Mouse (Mus musculus) stomach, embryonic 16.5 days (tissue): ENCODE results near the gene Rnf25. TPM values are rescaled to one million over a fixed set of nuclear protein-coding genes. Genes with fewer than 3 reads are reported as not detected.

Source experiments
- microRNA-seq: library from miRNA; unstranded; fragments of <30 nt; microRNA quantifications from one replicate; pipeline ENCODE4, GENCODE M21; 2016
- polyA plus RNA-seq: library from polyadenylated mRNA; unstranded; fragments of >200 nt; fragmentation: Nextera tagmentation; extraction: Ambion mirVana; gene quantifications from 2 replicates; pipeline ENCODE4 v1.2.1, GENCODE M21; 2015

Gene Rnf25
- polyA plus RNA-seq, 1 experiment from 2014 or later, result 33.2 TPM

Small RNA genes lying within 50 kb of the gene (microRNA-seq; reads per million reads assigned to microRNA genes)
- not detected for gene Gm25035

Other genes with a start within 250 kb of the Rnf25 start
- 0.66 and 0.77 TPM in 2 replicates for gene Catip, start 239.3 kb downstream of the Rnf25 start, polyA plus RNA-seq
- 7.7 and 8.7 TPM in 2 replicates for gene Slc11a1, start 226.2 kb downstream of the Rnf25 start, polyA plus RNA-seq
- 77.9 and 88.9 TPM in 2 replicates for gene Ctdsp1, start 209.9 kb downstream of the Rnf25 start, polyA plus RNA-seq
- 29.1 and 29.8 TPM in 2 replicates for gene Vil1, start 192.0 kb downstream of the Rnf25 start, polyA plus RNA-seq
- gene Cnot9, start 95.3 kb downstream of the Rnf25 start, polyA plus RNA-seq, result 45.8 and 46.3 TPM in 2 replicates
- 0.25 and 0.93 TPM in 2 replicates for gene Plcd4, start 58.5 kb downstream of the Rnf25 start, polyA plus RNA-seq
- 26.4 and 27.0 TPM in 2 replicates for gene Usp37, start 57.1 kb downstream of the Rnf25 start, polyA plus RNA-seq
- gene Zfp142, start 13.2 kb downstream of the Rnf25 start, polyA plus RNA-seq, result 5.0 and 5.3 TPM in 2 replicates
- gene Bcs1l, start 13.1 kb downstream of the Rnf25 start, polyA plus RNA-seq, result 17.0 and 17.2 TPM in 2 replicates
- 5.2 and 5.4 TPM in 2 replicates for gene Stk36, start within 50 bp of the Rnf25 start, polyA plus RNA-seq
- gene Ttll4, start 60.3 kb upstream of the Rnf25 start, polyA plus RNA-seq, result 11.4 and 14.4 TPM in 2 replicates
- gene Cyp27a1, start 112.2 kb upstream of the Rnf25 start, polyA plus RNA-seq, result 10.4 and 11.3 TPM in 2 replicates
- 0.31 and 1.8 TPM in 2 replicates for gene Prkag3, start 147.8 kb upstream of the Rnf25 start, polyA plus RNA-seq
- 2.4 and 2.8 TPM in 2 replicates for gene Wnt6, start 170.5 kb upstream of the Rnf25 start, polyA plus RNA-seq
- gene Wnt10a, start 190.1 kb upstream of the Rnf25 start, polyA plus RNA-seq, result 2.9 and 3.2 TPM in 2 replicates